Mouse (Mus musculus): ENCODE results near the gene Trhde.

Trhde gene

GRCm38 (mm10) chr10:114802161-114802651 is at the start of gene Trhde:
Trhde (minus strand) TSS chr10:114802307.
- no peak for DNase-seq (ENCODE audit: low read depth, low spot score)

DNA sequence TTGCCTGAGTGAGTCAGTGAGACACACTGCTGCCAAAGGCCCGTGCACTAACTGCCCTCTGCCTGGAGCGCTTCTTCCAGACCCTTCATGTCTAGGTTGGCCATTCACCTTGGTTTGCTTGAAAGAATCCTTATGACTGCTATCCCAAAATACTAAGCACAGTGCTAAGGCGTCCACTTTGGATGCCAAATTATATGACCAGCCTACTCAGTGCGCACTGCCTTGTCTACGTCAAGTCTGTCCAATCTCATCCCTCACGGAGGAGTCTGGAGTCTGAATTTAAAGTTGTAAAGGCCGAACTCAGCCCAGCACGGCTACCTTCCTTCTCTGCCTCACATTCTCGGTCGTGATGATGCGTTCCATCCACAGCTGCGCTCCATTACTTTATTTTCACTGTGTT is 39.9 kb upstream of the Trhde start:
- DNase-seq (ENCODE audit: low read depth, low spot score): no peak

DNA sequence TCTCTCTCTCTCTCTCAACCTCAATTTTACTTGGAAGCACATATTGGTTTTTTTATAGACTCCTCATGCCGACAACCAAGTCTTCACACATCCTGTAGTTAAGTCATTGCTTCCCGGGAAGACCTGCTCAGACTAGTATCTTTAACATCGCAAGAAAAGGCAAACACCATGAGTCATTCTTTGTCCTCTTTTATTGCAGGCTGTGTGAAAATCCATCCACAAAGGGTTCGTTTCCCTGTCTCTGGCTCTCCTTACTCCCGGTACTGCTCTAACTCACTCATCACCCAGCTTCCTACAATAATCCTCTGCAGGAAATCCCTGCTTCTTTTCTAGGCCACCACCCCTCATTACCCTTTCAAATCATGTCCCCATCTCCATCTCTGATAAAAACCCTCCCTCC is 39.3 kb upstream of the Trhde start:
- DNase-seq (ENCODE audit: low read depth, low spot score): no peak

DNA sequence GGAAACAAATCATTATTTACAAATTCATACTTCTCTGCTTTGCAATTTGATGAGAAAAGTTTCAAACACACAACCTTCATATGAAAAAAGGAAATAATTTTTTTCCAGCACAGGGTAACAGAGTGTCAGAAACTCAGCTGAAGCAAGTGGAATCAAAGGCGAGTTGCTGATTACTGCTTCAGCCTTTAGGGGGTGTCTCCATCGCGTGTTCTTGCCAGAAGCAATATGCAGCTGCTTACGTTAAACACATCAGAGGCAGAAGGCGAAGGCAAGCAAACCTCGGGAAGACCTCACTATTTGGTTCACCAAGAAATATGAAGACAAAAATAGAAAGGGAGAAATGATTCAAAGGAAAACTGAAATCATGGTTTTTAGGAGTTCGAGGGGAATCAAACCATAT is 29.2 kb upstream of the Trhde start:
- no peak for DNase-seq (ENCODE audit: low read depth, low spot score)

DNA sequence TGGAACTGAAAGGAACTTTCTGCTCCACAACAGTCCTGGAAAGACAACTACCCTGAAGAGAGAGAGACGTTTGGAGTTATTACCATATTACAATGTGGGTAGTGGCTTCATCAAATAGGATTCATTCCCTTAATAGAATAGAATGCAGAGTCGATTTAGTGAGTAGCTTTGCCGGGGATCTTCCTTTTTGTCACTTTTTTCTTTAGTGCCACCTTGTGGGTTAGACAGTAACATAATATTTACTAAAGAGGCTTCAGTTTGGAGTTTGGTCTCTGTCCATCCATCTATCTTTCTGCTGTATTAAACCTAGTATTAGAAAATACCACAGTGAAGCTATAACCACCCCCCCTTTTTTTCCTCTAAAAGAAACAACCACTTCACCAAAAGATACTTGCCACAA is 6.7 kb upstream of the Trhde start:
- no peak for DNase-seq (ENCODE audit: low read depth, low spot score)

GRCm38 (mm10) chr10:114805884-114806283 is 3.8 kb upstream of the Trhde start:
- DNase-seq (ENCODE audit: low read depth, low spot score): no peak

DNA sequence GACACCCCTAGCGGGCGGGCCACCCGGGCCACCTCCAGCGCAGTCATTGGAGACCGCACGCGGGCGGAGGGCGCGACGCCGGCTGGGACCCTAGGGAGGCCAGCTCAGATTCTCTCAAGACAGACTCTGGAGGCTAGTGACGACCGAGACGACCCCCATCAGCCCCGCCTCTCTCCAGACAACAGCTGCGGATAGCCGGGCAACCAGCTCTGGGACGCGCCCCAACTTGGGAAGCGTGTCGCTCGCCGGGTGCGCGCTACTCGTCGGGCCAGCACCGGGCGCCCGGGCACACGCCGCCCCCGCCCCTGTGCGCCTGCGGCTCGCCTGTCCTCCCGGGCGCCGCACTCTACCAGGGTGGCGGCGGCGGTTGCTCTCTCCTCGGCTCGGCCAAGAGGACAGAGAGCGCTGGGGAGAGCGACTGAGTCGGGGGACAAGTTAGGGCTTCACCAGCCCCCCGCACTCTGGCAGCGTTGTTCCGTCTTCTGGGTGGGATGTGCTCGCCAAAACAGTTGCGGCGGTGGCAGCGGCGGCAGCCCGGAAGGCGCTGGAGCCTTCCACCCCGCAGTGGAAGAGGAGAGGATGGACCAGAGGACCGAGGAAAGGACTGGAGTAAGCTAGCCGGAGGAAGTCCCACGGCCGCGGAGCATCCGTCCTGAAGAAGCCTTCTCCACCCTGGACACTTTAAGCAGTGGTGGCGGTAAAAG is 498 bp downstream of the Trhde start:
- no peak for DNase-seq (ENCODE audit: low read depth, low spot score)

DNA sequence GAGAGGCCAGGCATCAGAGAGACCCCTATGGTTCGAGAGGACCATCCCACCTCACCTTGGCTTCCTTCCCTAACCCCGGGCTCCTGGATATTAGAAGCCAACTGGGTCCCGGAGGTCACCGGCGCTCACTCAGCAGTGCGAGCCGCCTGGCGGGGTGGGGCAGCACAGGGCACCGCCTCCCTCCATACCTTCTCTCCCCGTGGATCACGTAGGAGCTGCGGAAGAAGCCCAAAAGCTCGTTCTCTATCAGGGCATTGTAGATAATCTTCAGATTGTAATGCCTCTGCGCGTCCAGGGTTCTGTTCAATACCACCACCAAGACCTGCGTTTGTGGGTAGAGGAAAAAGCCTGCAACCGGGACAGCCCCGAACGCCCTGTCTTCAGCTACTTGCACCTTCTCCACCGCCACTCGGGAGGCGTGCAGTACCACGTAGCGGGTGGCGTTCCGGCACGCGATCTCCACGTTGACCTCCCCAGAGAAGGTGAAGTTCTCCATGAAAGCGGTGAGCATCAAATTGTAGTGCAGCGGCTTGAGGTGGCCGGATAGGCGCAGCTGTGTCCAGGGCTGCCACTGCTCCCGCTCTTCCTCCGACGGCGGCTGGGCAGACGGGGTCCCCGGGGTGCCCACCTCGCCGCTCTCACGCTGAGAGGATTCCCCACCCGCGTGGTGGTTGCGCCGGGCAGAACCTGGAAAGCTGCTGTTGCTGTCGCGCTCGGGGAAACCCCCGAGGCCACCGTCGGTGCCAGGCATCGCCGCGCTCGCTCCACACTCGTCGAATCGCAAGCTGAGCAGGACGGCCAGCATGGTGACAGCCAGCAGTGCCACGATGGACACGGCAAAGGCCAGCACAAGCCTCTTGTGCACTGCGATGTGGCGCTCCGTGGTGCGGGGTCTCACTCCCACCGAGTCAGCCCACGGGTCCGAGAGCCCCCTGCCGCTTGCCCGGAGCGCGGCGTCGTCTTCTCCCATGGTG is 1.5 kb downstream of the Trhde start:
- no peak for DNase-seq (ENCODE audit: low read depth, low spot score)

DNA sequence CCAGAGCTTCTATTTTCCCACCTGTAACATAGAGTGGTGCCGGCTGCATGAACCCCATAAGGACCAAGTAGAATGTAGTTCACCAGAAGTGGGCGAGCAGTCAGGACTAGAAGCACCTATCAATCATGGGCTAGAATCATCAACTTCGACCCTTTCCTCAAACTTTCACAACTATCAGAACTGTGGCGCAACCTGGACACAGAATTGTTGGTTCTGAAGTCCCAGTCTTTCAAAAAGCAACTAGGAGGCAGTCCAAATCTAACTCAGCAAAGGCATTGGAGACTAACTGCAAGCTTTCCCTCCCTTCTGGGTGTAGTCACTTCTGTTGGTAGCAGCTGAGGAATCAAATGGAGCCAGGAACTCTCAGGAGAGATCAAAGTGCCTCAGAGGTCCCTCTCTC is 2.6 kb downstream of the Trhde start:
- no peak for DNase-seq (ENCODE audit: low read depth, low spot score)

- DNase-seq (ENCODE audit: low read depth, low spot score): no peak
These were observed 3.3 kb downstream of the Trhde start for GRCm38 (mm10) chr10:114798788-114799187.

GRCm38 (mm10) chr10:114798218-114798617 is 3.9 kb downstream of the Trhde start:
- no peak for DNase-seq (ENCODE audit: low read depth, low spot score)

- DNase-seq (ENCODE audit: low read depth, low spot score): no peak
These were observed 4.4 kb downstream of the Trhde start for GRCm38 (mm10) chr10:114797664-114798063.

DNA sequence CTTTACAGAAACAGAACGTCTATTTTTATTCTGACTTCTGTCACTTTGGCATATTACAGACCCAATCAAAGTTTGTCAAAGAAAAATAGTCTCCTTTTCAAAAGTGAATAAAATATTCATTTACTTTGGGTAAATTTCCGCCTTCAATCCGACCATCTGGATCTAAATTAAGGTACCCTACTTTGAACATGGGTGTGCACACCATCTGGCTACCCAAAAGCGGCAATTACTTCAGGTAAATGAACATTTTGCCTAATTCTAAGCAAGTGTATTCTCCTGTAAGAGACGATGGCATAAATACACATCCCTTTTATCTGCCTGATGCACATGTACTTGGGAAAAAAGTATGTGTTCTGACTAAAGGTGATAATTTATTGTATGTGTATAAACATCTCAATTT is 5.2 kb downstream of the Trhde start:
- DNase-seq (ENCODE audit: low read depth, low spot score): no peak

DNA sequence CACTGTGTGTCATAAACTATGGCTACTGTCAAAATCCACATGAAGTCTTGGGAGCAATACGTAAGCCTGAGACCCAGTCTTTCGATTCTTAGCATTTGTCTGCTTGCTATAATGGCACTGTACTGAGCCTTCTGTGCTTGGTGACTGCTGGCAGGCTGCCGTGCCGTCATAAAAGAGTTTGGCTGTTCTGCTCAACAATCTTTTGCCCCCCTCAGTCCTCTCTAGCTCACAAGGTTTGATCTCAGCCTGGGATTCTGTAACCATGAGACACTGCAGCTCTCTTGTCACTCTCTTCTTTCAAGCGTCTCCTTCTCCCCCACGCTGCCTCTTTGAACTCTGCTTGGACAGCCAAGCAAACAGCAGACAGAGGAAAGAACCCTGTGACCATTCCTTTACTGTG is 7.9 kb downstream of the Trhde start:
- DNase-seq (ENCODE audit: low read depth, low spot score): no peak

- DNase-seq (ENCODE audit: low read depth, low spot score): no peak
These were observed 36.2 kb downstream of the Trhde start for GRCm38 (mm10) chr10:114765914-114766313.

GRCm38 (mm10) chr10:114762125-114762524 is 40.0 kb downstream of the Trhde start:
- no peak for DNase-seq (ENCODE audit: low read depth, low spot score)

GRCm38 (mm10) chr10:114759240-114759639 is 42.9 kb downstream of the Trhde start:
- no peak for DNase-seq (ENCODE audit: low read depth, low spot score)

DNA sequence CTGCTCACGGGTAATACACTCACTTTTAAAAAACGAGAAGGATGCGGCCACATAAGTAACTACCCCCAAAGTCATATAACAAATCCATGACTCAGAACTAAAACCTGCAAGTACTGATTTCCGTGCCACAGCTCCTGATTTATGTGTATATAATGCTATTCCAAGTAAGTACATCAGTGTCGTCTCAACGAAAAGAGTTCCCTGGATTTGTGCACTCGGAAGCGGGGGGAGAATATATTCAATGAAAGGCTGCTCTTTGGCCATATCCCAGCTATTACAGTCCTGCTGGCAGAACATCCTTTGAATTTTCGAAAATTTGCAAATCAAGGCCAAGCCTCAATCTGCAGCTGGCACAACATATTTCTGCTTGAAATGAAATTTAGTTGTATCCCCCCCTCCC is 43.5 kb downstream of the Trhde start:
- DNase-seq (ENCODE audit: low read depth, low spot score): peak; percentile 63

GRCm38 (mm10) chr10:114742755-114743705 is 59.1 kb downstream of the Trhde start:
- DNase-seq (ENCODE audit: low read depth, low spot score): no peak

GRCm38 (mm10) chr10:114739916-114740315 is 62.2 kb downstream of the Trhde start:
- DNase-seq (ENCODE audit: low read depth, low spot score): no peak

- DNase-seq (ENCODE audit: low read depth, low spot score): no peak
These were observed 64.5 kb downstream of the Trhde start for GRCm38 (mm10) chr10:114737581-114737980.

Data from 3T3-L1 (cell line).